Mouse (Mus musculus): ENCODE data around the gene Afap1.

Gene Afap1

DNA sequence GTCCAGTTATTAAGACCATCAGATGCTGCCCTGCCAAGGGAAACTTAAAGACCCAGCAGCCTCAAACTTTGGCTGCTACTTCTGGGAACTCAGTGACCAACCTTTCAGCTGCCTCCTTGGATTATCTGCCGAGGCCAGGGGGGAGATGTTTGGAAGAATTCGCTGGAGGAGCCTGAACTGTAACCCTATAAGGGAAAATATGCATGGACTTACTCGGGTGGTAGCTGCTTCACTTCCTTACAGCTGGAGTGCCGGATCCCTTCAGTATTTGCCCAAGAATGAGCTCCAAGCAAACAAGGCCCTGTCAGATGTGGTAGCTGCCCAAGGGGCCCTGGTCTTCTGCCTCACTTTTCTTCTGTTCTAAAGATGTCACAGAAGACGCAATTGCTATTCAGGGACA lies 38.2 kb downstream of the Afap1 start:
- no peak for DNase-seq (ENCODE audit: low spot score in 2 of 2)

- no peak for DNase-seq (ENCODE audit: low spot score in 2 of 2)
Measured at GRCm38 (mm10) chr5:35933059-35933458, 39.9 kb downstream of the Afap1 start.

DNA sequence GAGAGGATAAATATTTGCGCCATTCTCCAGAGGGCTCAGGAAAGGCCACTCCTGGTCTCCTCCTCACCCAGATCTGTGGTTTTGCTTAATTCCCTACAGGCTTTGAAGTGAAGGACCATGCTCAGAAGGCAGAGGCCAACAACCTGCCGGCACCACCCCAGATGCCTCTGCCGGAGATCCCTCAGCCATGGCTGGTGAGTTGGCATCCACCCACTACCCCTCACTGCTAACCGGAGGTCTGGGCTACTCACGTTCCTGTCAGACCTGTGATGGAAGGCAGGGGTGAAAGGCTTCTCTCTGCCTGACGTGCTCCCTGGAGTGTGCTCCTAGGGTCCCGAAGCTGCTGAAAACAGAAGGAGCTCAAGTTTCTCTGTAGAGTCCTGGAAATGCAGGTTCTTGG lies 42.8 kb downstream of the Afap1 start:
- no peak for DNase-seq (ENCODE audit: low spot score in 2 of 2)

- no peak for DNase-seq (ENCODE audit: low spot score in 2 of 2)
Measured at GRCm38 (mm10) chr5:35938249-35939223, 45.4 kb downstream of the Afap1 start.

GRCm38 (mm10) chr5:35939958-35940357 lies 46.8 kb downstream of the Afap1 start:
- DNase-seq (ENCODE audit: low spot score in 2 of 2): no peak

DNA sequence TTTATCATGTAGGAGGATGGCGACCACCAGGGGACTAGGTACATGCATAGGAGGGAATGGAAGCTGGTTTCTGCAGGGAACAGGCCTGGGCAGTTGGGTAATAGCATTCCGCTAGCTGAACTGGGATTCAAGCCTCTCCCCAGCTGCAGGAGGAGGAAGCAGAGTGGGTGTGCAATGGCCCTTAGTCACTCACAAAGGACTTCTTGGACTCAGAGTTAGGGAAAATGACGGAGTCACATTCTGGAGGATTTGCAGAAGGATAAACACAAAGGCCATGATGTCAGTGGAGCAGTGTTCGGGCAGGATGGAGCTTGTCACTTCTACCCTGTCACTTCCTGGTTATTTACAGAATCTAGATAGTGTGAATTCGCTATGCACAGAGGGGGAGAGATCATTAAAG lies 50.4 kb downstream of the Afap1 start:
- DNase-seq (ENCODE audit: low spot score in 2 of 2): peak; percentile 66 to 71

- no peak for DNase-seq (ENCODE audit: low spot score in 2 of 2)
Measured at GRCm38 (mm10) chr5:35946841-35947240, 53.7 kb downstream of the Afap1 start.

GRCm38 (mm10) chr5:35947427-35947826 lies 54.3 kb downstream of the Afap1 start:
- no peak for DNase-seq (ENCODE audit: low spot score in 2 of 2)

DNA sequence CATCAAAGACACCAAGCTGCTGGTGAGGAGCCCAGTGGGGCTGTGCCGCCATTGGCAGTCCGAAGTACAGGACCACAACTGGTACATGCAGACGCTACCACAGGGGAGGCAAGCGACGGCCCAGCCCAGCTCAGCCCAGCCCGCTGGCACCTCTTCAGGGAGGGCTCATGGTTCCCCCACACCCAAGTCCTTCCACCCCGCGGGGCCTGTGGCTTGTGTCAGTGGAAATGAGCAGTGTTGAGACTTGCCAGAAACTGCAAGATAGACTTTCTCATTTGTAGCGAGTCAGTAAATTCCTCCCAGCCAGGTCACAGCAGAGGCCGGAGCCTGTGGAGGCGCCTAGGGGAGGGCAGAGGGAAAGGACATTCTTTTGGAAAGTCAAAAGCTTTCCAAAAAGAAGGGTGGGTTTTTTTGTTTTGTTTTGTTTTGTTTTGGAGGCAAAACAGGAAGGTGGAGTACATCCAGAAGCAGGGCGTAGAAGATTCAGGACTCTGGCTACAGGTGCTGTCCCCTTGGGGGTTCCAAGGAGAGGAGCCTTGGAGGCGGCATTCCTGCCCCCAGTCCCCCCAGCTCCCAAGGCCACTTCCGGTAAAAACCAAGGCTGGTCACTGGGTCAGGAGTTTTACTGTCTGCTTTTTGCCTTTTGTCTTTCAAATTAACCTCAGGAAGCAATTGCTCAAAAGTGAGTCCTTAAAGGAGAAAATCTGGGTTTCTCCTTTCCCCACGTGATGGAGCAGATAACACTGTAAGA lies 55.3 kb downstream of the Afap1 start:
- peak in 1 of 2 experiments; percentile 38 for DNase-seq (ENCODE audit: low spot score in 2 of 2)

DNA sequence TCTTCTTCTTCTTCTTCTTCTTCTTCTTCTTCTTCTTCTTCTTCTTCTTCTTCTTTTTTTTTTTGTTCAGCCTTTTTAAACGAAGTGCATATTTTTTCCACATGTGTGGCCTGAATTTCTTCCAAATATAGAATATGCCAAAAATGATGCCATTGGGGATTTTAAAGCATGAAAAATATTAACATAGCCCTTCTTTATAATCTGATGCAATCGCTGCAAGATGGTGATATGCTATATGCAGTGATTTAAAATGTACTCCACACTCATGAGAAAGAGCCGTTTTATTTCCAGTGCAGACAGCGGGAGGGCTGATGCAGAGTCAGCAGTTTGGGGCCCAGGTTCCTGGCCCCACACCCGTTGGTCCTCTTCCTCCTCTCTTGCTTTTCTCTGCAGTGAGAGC lies 55.9 kb downstream of the Afap1 start:
- DNase-seq (ENCODE audit: low spot score in 2 of 2): no peak

GRCm38 (mm10) chr5:35950504-35950903 lies 57.4 kb downstream of the Afap1 start:
- DNase-seq (ENCODE audit: low spot score in 2 of 2): no peak

DNA sequence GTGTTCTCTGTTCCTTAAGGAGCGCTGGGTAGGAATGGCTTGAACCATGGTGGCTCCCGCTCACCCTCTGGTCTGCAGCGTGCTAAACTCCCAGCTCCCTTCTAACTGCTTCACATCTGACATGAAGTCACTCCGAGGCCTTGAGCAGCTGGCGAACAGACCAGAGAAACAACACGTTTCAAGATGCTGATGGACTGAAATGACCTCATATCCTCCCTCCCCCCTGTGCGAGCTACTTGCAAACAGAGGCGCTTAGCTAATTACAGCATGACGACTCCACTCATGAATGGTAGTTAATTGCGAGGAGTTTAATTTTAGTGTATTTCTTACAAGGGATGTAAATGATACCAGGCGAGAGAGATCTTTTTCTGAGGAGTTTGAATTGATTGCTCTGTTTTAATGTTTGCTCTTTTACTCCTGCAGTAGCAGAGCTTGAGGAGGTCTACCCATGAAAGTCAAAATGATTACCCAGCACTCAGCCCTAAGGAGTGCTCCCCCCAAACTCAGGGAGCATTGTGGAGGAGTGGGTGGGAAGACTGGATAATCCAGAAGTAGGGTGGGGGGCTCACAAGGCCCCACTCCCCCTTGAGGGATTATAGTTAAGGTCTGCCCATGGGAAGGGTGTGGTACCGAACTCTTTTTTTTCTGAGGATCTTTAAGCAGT lies 61.1 kb downstream of the Afap1 start:
- peak; percentile 64 to 70 for DNase-seq (ENCODE audit: low spot score in 2 of 2)

DNA sequence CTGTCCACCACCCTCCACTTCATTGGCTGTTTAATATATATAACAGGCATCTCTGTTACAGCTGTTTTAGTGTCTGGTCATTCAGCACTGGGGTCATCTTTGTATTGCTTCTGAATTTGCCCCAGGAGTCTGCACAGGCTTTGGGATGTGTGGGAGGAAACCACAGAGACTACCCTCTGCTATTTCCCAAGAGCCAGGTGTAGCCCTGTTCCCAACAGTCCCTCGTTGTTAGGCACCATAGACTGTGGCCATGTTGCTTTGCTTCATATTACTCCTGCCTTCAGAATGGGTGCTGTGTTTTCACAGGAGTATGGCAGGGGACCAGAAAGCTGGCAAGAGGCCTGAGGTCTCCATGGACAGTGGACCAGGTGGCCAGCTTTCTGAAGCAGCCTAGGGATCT lies 63.1 kb downstream of the Afap1 start:
- DNase-seq (ENCODE audit: low spot score in 2 of 2): no peak

DNA sequence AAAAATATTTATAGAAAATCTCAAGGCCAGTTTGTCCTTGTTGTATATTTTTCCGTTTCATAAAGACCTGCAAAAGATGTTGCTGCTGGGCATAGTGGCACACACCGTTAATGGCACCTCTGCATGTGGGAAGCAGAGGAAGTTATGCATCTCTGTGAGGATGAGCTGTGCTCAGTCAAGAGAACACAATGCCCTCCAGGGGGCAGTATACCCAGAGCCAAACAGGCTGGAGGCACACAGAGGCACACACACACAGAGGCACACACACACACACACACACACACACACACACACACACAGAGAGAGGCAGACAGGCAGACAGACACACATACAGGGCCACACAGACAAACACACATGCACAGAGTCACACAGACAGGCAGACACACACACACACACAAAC lies 65.6 kb downstream of the Afap1 start:
- DNase-seq (ENCODE audit: low spot score in 2 of 2): no peak

DNA sequence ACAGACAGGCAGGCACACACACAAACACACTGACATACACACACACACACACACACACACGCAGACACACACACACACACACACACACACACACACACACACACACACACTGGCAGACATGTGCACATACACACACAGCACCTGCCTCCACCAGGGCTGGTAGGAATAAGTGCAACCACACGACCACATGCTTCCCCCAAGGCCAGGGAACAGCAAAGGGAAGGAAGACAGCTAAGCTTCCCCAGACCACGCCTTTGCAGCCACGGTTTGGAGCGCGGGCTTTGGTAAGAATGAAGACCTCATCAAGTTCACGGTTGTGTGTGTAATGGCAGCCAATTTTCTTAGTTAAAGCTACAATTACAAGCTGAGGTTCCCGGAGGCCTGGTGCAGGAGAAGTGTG lies 67.0 kb downstream of the Afap1 start:
- no peak for DNase-seq (ENCODE audit: low spot score in 2 of 2)

GRCm38 (mm10) chr5:35961271-35961670 lies 68.2 kb downstream of the Afap1 start:
- DNase-seq (ENCODE audit: low spot score in 2 of 2): no peak

DNA sequence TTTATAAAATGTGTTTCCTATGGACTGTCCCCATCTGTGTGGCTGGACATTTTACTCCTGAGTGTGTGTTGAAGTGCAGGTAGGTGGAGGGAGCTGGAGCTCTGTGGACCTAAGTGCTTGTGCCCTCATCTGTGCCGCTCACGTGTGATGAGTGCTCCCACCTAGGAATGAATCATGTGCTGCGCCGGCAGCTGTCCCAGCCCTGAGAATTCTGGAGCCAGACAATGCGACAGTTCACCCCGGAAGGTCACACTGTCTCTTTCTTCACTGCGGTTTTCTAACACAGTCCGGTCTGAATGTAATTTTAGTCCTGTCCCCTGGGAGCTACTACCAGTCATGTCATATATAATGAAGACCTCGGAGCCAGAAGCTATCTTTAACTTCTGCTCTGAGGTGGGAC lies 70.5 kb downstream of the Afap1 start:
- peak; percentile 46 to 61 for DNase-seq (ENCODE audit: low spot score in 2 of 2)

DNA sequence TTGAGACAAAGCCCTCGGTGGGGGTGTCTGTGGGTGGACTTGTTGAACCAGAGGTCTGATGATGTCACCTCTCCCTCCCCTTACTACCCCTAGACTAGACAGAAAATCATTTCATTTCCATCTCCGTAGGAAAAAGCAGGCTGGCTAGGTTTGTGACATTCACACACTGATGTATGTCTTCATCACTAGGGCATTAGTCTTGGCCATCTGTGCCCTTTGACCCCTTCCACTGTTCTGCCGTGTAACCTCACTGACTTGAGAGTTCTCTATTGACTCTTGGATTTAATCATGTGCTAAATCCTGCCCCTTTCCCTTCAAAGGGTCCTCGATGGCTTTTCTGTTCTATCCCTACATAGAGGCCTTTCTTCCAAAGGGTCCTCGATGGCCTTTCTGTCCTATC lies 71.9 kb downstream of the Afap1 start:
- no peak for DNase-seq (ENCODE audit: low spot score in 2 of 2)

DNA sequence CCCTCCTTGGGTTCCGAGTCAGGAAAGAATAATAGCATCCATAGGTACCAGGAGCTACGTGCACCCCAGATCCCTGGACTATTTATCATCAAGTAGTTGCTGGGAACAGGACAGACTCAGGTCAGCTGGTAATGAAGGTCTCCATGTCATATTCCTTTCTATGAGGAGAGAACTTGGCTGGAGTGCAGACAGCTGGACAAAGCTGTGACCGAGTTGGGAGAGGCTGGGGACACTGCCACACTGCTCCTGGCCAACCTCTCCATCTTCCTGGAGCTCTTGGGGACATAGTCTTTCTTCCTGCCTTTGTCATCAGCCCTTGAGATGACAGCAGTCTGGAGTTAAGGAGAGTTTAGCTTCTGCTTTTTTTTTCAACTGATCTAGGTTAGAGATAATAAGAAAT lies 76.7 kb downstream of the Afap1 start:
- DNase-seq (ENCODE audit: low spot score in 2 of 2): no peak

DNA sequence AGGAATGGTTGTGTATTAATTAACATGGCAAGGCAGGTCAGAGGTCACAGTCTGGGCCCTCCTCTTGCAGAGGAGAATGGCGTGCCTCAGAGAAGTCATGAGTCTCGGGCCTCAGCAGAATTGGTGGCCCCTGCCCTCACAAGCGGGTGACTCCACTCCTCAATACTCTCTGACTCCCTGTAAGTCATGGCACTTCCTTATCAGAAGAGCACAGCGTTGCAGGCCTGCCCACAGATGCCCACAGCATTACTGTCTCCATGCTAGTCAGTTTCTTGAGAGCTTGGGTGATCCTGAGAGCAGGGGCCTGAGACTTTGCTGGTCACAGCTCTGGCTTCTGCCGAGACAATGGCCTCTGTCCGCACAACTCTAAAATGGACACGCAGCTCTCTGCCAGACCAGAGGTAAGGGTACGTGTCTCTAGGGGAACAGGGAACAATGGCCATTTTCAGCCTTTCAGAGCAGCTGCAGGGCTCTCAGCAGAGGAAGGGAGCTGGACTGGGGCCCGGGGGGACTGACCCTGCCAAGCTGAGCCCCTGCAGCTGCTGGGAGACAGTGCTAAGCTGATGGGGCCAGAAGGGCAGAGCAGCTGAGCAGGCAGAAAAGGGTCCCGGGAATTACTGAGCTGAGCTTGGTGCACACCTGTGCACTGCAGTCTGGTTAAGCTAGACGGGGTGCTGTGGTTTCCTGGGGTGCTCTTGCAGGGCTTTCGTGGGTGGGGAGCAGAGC lies 77.4 kb downstream of the Afap1 start:
- no peak for DNase-seq (ENCODE audit: low spot score in 2 of 2)

DNA sequence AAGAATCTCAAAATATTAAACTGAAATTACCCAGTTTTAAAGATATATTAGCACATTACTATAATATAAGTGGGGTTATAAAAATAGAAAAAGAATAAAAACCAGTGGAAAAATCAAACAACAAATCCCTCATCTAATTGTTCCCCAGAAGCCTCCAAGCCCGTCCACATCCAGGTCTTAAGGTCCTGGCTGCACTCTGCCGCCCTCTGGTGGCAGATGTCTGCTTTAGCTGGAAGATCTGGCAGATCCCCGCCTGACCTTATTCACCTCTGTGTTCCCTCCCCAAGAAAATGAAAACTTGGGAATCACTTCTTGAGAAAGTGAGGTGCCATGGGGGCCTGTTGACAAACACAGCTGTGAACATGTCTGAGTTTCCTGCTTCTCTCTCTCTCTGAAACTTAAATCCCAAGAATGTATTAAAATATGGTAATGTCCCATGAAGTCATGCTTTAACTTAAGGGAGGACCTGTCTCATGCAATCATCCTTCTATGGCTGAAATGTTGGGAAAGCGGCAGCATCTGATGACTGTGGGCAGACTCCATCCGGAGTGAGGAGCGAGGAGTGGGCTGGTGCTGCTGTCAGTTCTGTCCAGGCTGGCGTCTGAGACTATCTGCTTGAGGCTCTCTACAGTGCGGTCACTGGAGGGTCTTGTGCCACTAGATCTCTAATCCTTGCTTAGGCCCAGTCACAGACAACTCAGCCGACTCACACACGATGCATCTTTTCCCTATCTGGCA lies 78.9 kb downstream of the Afap1 start:
- peak; percentile 57 to 66 for DNase-seq (ENCODE audit: low spot score in 2 of 2)

All from heart, adult 9 months (tissue).